Mouse (Mus musculus) left cerebral cortex, postnatal 36 days (tissue): ENCODE measurements around the gene Gm14403. TPM values are rescaled to one million over a fixed set of nuclear protein-coding genes. Genes with fewer than 3 reads are reported as not detected.
"Not testable (repeated sequence)": the region's sequence is repeated elsewhere in the genome, so short reads cannot be mapped to it uniquely, and the experiment has no call there.

Experiments
- DNase-seq, 2 experiments: peaks; one replicate each; pipeline ENCODE4 v3.0.0; 2021 to 2022; ENCODE audit warnings: low spot score in 2 of 2, mixed read lengths in 1 of 2
- intact Hi-C: fragments of 180-260 bp; cut with DNase I; formaldehyde crosslinking; loops from one replicate; pipeline ENCODE4 v1.15.1; 2025
- total RNA-seq, 2 experiments: library from RNA; stranded (reverse); gene quantifications; 2 replicates each; pipeline ENCODE4 v1.2.3; 2021

Gm14403 gene
- total RNA-seq, 2 experiments from 2014 or later: 26.5 to 29.2 TPM

DNA sequence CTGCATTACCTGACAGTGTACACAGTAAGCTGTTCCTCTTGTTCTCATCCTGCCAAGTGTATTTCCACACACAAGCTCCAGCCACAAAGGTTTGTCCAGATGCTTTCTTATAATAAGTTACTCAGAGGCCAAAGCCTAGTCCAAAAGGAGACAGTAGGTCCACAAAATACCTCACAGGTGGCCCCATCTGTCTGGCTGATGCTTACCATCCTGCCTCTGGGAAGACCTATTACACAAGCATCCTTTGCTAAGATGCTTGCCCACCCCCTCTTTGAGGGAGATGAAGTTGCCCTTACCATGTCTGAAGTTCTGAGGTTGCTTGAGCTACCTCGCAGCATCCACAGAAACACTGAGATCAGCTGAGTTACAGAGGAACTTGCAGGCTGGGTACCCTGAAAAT lies 57.2 kb downstream of the Gm14403 start:
- intact Hi-C loops, DNase-seq: not testable (repeated sequence)

Other genes with a start within 250 kb of the Gm14403 start
- gene Gm14409, start 231.2 kb upstream of the Gm14403 start, total RNA-seq: 1 to 10 TPM; 1.6 to 2.3 TPM
- gene Gm14412, start 173.9 kb upstream of the Gm14403 start, total RNA-seq: 1 to 10 TPM; 4.3 to 5.5 TPM
- 10 to 100 TPM; 30.7 to 33.8 TPM for gene Gm14418, start 99.9 kb upstream of the Gm14403 start, total RNA-seq
- gene Zfp970, start 33.5 kb upstream of the Gm14403 start, total RNA-seq: 10 to 100 TPM; 23.4 to 28.9 TPM
- gene Gm14406, start 80.0 kb downstream of the Gm14403 start, total RNA-seq: under 1 TPM in 1 of 2 experiments, not detected in 1; 0.88 TPM